Mouse (Mus musculus) inflammation-experienced regulatory T-cells, adult 16 weeks (primary cell): ENCODE data around the gene Pilrb1. TPM values are rescaled to one million over a fixed set of nuclear protein-coding genes. Genes with fewer than 3 reads are reported as not detected.

ENCODE experiments used
- polyA plus RNA-seq: library from polyadenylated mRNA; unstranded; fragments of 100-300 nt; shearing (Covaris generic); gene quantifications from one replicate; pipeline ENCODE4 v1.2.1, GENCODE M21; 2017

The Pilrb1 gene
- 3.6 TPM for polyA plus RNA-seq

DNA sequence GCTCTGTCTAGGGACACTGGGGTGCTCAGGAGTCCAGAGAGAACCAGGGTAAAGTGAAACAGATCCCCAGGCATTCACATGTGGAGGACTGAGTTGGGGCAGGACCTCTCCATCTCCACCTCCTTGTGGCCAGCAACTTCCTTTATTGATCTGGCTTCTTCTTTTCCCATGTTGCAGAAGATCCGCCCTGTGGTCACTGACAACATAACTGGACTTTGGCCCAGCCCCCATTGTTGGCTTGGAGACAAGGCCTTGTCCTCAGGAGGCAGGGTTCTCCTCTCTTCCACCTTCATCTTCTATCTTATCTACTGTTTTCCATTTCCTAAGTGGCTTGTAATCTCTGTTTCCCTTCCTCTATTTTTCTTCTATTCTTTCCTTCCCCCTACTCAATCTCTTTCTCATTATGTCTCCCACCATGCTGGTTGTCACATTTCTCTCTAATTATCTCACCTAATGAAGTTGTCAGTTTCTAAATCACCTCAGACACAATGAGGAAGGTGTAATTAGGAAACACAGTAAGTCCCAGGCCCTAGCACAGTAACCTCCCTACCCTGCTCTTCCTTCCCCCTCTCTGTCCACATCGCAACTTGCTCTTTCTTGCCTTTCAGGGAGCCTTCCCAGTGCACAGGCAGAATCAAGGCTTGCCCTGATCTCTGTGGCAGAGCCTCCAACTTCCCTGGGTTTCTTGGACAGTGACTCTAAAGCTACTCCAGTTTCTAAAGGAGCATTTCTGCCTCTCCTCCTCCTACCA is at the start of gene Pilrb1:
TSS of gene Pilrb1 (minus strand) at position 147 of the 751 bp plus-strand sequence.

DNA sequence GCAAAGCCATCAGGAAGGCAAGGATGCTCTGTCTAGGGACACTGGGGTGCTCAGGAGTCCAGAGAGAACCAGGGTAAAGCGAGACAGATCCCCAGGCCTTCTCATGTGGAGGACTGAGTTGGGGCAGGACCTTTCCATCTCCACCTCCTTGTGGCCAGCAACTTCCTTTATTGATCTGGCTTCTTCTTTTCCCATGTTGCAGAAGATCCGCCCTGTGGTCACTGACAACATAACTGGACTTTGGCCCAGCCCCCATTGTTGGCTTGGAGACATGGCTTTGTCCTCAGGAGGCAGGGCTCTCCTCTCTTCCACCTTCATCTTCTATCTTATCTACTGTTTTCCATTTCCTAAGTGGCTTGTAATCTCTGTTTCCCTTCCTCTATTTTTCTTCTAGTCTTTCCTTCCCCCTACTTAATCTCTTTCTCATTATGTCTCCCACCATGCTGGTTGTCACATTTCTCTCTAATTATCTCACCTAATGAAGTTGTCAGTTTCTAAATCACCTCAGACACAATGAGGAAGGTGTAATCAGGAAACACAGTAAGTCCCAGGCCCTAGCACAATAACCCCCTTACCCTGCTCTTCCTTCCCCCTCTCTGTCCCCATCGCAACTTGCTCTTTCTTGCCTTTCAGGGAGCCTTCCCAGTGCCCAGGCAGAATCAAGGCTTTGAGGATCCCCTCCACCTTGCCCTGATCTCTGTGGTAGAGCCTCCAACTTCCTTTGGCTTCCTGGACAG is 13.9 kb upstream of the Pilrb1 start, which contains the start of gene Pilrb2:
TSS of gene Pilrb2 (minus strand) at position 172 of the 737 bp plus-strand sequence.

DNA sequence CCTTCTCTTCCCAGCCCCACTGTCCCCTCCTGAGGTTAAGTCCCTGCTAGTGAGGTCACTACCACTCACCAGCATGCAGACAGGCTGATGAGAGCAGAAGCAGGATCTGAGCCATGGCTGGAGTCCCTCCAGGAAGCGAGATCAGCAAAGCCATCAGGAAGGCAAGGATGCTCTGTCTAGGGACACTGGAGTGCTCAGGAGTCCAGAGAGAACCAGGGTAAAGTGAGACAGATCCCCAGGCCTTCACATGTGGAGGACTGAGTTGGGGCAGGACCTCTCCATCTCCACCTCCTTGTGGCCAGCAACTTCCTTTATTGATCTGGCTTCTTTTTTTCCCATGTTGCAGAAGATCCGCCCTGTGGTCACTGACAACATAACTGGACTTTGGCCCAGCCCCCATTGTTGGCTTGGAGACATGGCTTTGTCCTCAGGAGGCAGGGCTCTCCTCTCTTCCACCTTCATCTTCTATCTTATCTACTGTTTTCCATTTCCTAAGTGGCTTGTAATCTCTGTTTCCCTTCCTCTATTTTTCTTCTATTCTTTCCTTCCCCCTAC is 21.9 kb downstream of the Pilrb1 start, which contains the start of gene Pilra:
TSS of gene Pilra (minus strand) at position 316 of the 555 bp plus-strand sequence.

Other genes with a start within 250 kb of the Pilrb1 start
- 2.4 TPM for gene Pcolce, start 244.3 kb downstream of the Pilrb1 start, polyA plus RNA-seq
- gene Fbxo24, start 229.1 kb downstream of the Pilrb1 start, polyA plus RNA-seq = 0.93 TPM
- gene Lrch4, start 229.0 kb downstream of the Pilrb1 start, polyA plus RNA-seq = 383 TPM
- 98.4 TPM for gene Gm20605, start 228.9 kb downstream of the Pilrb1 start, polyA plus RNA-seq
- gene Sap25, start 216.8 kb downstream of the Pilrb1 start, polyA plus RNA-seq = 164 TPM
- gene Irs3, start 212.4 kb downstream of the Pilrb1 start, polyA plus RNA-seq = not detected
- gene Agfg2, start 173.4 kb downstream of the Pilrb1 start, polyA plus RNA-seq = 35.1 TPM
- gene Nyap1, start 116.5 kb downstream of the Pilrb1 start, polyA plus RNA-seq = 0.57 TPM
- 412 TPM for gene Tsc22d4, start 112.4 kb downstream of the Pilrb1 start, polyA plus RNA-seq
- 39.6 TPM for gene Ppp1r35, start 79.3 kb downstream of the Pilrb1 start, polyA plus RNA-seq
- 17.5 TPM for gene Mepce, start 70.5 kb downstream of the Pilrb1 start, polyA plus RNA-seq
- 8.9 TPM for gene Zcwpw1, start 70.3 kb downstream of the Pilrb1 start, polyA plus RNA-seq
- 2.7 TPM for gene Pilra, start 21.8 kb downstream of the Pilrb1 start, polyA plus RNA-seq
- gene Pilrb2, start 13.7 kb upstream of the Pilrb1 start, polyA plus RNA-seq = 2.2 TPM
- gene Cyp3a13, start 63.5 kb upstream of the Pilrb1 start, polyA plus RNA-seq = not detected
- gene Gjc3, start 105.0 kb upstream of the Pilrb1 start, polyA plus RNA-seq = not detected
- gene Azgp1, start 123.4 kb upstream of the Pilrb1 start, polyA plus RNA-seq = not detected
- gene Smok3a, start 163.2 kb upstream of the Pilrb1 start, polyA plus RNA-seq = not detected
- not detected for gene Smok3b, start 163.3 kb upstream of the Pilrb1 start, polyA plus RNA-seq
- gene Smok3c, start 195.1 kb upstream of the Pilrb1 start, polyA plus RNA-seq = not detected
- gene Zkscan1, start 227.0 kb upstream of the Pilrb1 start, polyA plus RNA-seq = 24.9 TPM